Comparison of ENCODE assay signal across 13 mouse cellular contexts in genomic region chr17:30510171-30510570, GRCm38 (mm10).
DNase-seq lines count a peak whose midpoint lies in the region; ATAC-seq lines count a peak whose summit lies in the region.
"Had no signal": no experiment of that assay in that cellular context is flagged by ENCODE, and none has a peak within 500 bp of the region (broad histone marks: within the 10 kb centered on the region; RNA-seq: fewer than 3 reads in every experiment).

No protein-coding gene starts in this region.

- DNase-seq in heart, postnatal 4 days: peak; percentile 23
- no peak for DNase-seq in heart, adult 18-20 months
- DNase-seq in neural tube, embryonic 10.5 days (ENCODE audit: extremely low spot score, low spot score): no peak
- peak; percentile 92 for DNase-seq in brain, adult 2 months (ENCODE audit: low read depth, low spot score)
- peak; percentile 89 to 90 for DNase-seq in cerebellum, postnatal 36 days
- no peak for DNase-seq in embryonic facial prominence, embryonic 10.5 days (ENCODE audit: low spot score)
- DNase-seq: kidney, adult 18-20 months had no signal

- ATAC-seq in neural tube, embryonic 15.5 days (ENCODE audit: low FRiP score): peak; percentile 49; the same call in 1 of the 2 replicates
- no peak for ATAC-seq in midbrain, embryonic 13.5 days

- H3K9ac ChIP-seq in neural tube, embryonic 15.5 days (replicated peaks): no peak overlapping the region
- H3K9ac ChIP-seq in midbrain, embryonic 13.5 days (replicated peaks): no peak overlapping the region
- H3K9ac ChIP-seq: embryonic facial prominence, embryonic 15.5 days; heart, embryonic 15.5 days had no signal

- H3K4me3 ChIP-seq in neural tube, embryonic 15.5 days (replicated peaks): no peak overlapping the region
- no peak overlapping the region for H3K4me3 ChIP-seq in midbrain, embryonic 13.5 days (replicated peaks)
- H3K4me3 ChIP-seq in embryonic facial prominence, embryonic 10.5 days: no peak overlapping the region
- H3K4me3 ChIP-seq: embryonic facial prominence, embryonic 15.5 days; heart, embryonic 15.5 days; midbrain, embryonic 10.5 days had no signal

- H3K27ac ChIP-seq in neural tube, embryonic 15.5 days (replicated peaks): no peak overlapping the region
- H3K27ac ChIP-seq in midbrain, embryonic 13.5 days: no peak overlapping the region
- H3K27ac ChIP-seq in embryonic facial prominence, embryonic 10.5 days (replicated peaks): no peak overlapping the region
- H3K27ac ChIP-seq: embryonic facial prominence, embryonic 15.5 days; heart, embryonic 15.5 days; midbrain, embryonic 10.5 days had no signal

- no peaks in the 10 kb centered on the region for H3K27me3 ChIP-seq in neural tube, embryonic 15.5 days (replicated peaks)
- H3K27me3 ChIP-seq in midbrain, embryonic 13.5 days: no peaks in the 10 kb centered on the region
- H3K27me3 ChIP-seq in embryonic facial prominence, embryonic 10.5 days (replicated peaks; ENCODE audit: low read depth, poor library complexity, severe bottlenecking): no peaks in the 10 kb centered on the region
- H3K27me3 ChIP-seq: embryonic facial prominence, embryonic 15.5 days; heart, embryonic 15.5 days had no signal

- H3K4me1 ChIP-seq in neural tube, embryonic 15.5 days: peaks cover 31% of the 10 kb centered on the region
- H3K4me1 ChIP-seq in midbrain, embryonic 13.5 days (replicated peaks): peaks cover 32% of the 10 kb centered on the region
- H3K4me1 ChIP-seq in embryonic facial prominence, embryonic 10.5 days: peaks cover 11% of the 10 kb centered on the region
- H3K4me1 ChIP-seq: embryonic facial prominence, embryonic 15.5 days had no signal

- no peak overlapping the region for H3K4me2 ChIP-seq in neural tube, embryonic 15.5 days
- no peak overlapping the region for H3K4me2 ChIP-seq in midbrain, embryonic 13.5 days (replicated peaks)
- H3K4me2 ChIP-seq: embryonic facial prominence, embryonic 15.5 days; heart, embryonic 15.5 days had no signal

- H3K36me3 ChIP-seq in neural tube, embryonic 15.5 days: no peaks in the 10 kb centered on the region
- H3K36me3 ChIP-seq in midbrain, embryonic 13.5 days: peaks cover 3% of the 10 kb centered on the region; the same call in 1 of the 2 replicates
- peaks cover 7% of the 10 kb centered on the region for H3K36me3 ChIP-seq in embryonic facial prominence, embryonic 10.5 days (replicated peaks)
- H3K36me3 ChIP-seq: embryonic facial prominence, embryonic 15.5 days; heart, embryonic 15.5 days; midbrain, embryonic 10.5 days had no signal

- no peaks in the 10 kb centered on the region for H3K9me3 ChIP-seq in neural tube, embryonic 15.5 days (replicated peaks)
- no peaks in the 10 kb centered on the region for H3K9me3 ChIP-seq in midbrain, embryonic 13.5 days
- H3K9me3 ChIP-seq in embryonic facial prominence, embryonic 10.5 days: no peaks in the 10 kb centered on the region
- H3K9me3 ChIP-seq: embryonic facial prominence, embryonic 15.5 days; G1E; heart, embryonic 15.5 days; midbrain, embryonic 10.5 days had no signal

- 69% methylated on average over 6 of the region's 6 CpGs for WGBS in neural tube, embryonic 15.5 days
- 67% methylated on average over 6 of the region's 6 CpGs for WGBS in midbrain, embryonic 13.5 days
- WGBS in embryonic facial prominence, embryonic 10.5 days: 72% methylated on average over 6 of the region's 6 CpGs

Comparison
In these comparisons a context has a peak if more than half of its experiments do, and no peak if none do; other contexts are left out.
1. DNase-seq: peak in heart, postnatal 4 days (single experiment), brain, adult 2 months (single experiment) and cerebellum, postnatal 36 days (2 of 2); none in heart, adult 18-20 months (0 of 2), neural tube, embryonic 10.5 days (single experiment) and embryonic facial prominence, embryonic 10.5 days (single experiment).